Mouse (Mus musculus) cerebellum, postnatal 25 days (tissue): ENCODE results near the gene Dtx1.

Experiments used
- DNase-seq, 2 experiments: peaks; one replicate each; pipeline ENCODE4 v3.0.0; 2021; ENCODE audit warnings: mixed read lengths in 2 of 2

The Dtx1 gene

DNA sequence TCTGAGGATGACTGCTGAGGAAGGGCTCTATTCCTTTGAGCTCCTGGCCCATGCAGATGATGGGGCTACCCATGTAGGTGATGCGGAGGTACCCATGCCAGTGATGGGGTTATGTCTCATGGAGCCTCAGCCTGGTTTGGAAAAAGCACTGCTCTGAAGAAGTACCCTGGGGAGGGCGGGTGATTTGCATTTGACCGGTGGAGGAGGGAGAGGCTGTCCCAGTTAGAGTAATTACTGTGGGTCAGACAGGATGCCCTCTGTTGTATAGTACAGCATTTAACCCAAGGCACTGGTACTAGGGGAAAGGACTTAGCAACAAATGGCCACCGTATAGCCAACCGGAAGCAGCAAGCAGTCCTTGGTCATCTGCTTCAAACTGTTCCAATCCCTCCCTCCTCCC is 76.9 kb downstream of the Dtx1 start:
- no peak for DNase-seq

DNA sequence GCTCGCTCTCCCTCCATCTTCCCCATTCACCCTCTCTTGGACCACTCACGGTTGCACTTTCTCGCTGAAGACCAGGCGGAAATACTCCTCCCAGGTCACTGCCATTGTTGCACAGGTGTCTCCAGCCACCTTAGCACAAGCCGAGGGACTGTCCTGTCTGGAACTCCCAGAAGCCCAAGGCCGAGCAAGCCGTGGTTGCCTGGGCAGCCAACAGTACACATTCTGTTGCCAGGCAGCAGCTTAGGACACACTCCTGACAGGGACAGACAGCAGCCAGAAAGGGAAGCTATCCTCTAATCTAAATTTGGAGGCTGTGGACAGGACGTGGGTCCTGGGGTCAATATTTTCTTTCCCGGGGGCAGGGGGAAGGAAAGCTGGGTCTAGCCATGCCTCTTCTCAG is 77.6 kb downstream of the Dtx1 start, which contains the start of gene Cfap73:
Gene Cfap73, minus strand, starts transcription at position 105 of the 400 bp plus-strand sequence.
- DNase-seq, result no peak

DNA sequence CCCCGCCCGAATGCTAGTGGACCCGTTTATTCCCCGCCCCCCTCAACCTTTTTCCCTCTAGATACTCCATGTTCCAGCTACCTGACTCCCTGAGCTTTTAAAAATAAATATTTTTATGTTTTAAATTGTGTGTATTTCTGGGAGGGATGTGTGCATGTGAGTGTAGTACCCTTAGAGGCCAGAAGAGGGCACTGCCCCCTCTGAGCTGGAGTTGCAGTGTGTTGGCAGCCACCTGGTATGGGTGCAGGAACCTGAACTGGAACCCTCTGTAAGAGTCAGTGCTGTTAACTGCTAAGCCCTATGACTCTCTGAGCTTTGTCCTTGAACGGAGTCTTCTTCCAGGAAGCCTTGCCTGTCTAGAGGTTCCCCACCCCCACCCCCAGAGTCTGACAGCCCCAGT is 79.8 kb downstream of the Dtx1 start:
- no peak for DNase-seq

DNA sequence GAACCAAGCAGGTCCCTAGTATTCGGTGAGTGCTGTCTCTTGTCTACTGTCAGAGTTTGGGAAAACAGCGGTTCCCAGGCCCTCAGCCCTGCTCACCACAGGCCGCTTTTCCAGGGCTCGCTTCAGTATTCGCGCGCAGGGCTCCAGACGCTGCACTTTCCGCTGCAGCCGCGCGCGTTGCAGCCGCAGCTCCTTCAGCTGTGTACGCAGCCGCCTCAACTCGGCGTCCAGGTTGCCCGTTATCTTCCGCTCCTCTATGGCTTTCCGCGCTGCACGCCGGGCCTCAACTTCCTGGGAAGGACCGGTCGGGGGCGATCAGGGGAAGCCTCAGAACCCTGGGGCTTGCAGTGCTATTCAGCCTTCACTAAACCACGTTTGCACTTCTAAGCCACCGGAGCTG is 80.6 kb downstream of the Dtx1 start:
- DNase-seq, result peak in 1 of 2 experiments; percentile 20
